Mouse (Mus musculus) limb, embryonic 15.5 days (tissue): ENCODE measurements around the gene Lyg2. TPM values are rescaled to one million over a fixed set of nuclear protein-coding genes. Genes with fewer than 3 reads are reported as not detected.

Experiments used
- ATAC-seq: fragments of 200-750 bp; cut with Nextera tagmentation; 2 replicates; pipeline ENCODE4 v1.8.0; 2017; ENCODE audit warnings: low read depth, moderate TSS enrichment; ENCODE audit not compliant: insufficient number of reproducible peaks, low FRiP score, low TSS enrichment
- H3K27ac ChIP-seq: fragments of 300-500 bp; sonication (generic); 2 replicates; pipeline ENCODE4 v1.5.1; 2015; ENCODE audit warnings: moderate library complexity, mild to moderate bottlenecking, inconsistent platforms
- H3K27me3 ChIP-seq: fragments of 300-500 bp; sonication (generic); 2 replicates; pipeline ENCODE4 v1.6.1; 2015; ENCODE audit warnings: inconsistent platforms
- H3K36me3 ChIP-seq: fragments of 300-500 bp; sonication (generic); 2 replicates; pipeline ENCODE4 v1.6.1; 2015; ENCODE audit warnings: inconsistent platforms
- H3K4me1 ChIP-seq: fragments of 300-500 bp; sonication (generic); 2 replicates; pipeline ENCODE4 v1.6.1; 2015; ENCODE audit warnings: inconsistent platforms
- H3K4me2 ChIP-seq: fragments of 300-500 bp; sonication (generic); 2 replicates; pipeline ENCODE4 v1.6.1; 2015; ENCODE audit warnings: mild to moderate bottlenecking, inconsistent platforms
- H3K4me3 ChIP-seq: fragments of 300-500 bp; sonication (generic); 2 replicates; pipeline ENCODE4 v1.5.1; 2015; ENCODE audit warnings: mild to moderate bottlenecking, inconsistent platforms
- H3K9ac ChIP-seq: fragments of 300-500 bp; sonication (generic); 2 replicates; pipeline ENCODE4 v1.6.1; 2015; ENCODE audit warnings: inconsistent platforms
- H3K9me3 ChIP-seq: fragments of 300-500 bp; sonication (generic); 2 replicates; pipeline ENCODE4 v1.6.1; 2016; ENCODE audit warnings: inconsistent platforms
- WGBS: fragments of 180-500 bp; shearing (Covaris S2); methylation state at CpG from one replicate; pipeline ENCODE4 v1.1.7; 2015; 5-methylcytosine and 5-hydroxymethylcytosine counted together
- polyA plus RNA-seq: library from polyadenylated mRNA; unstranded; fragments of >200 nt; fragmentation: Nextera tagmentation; extraction: Ambion mirVana; gene quantifications from 2 replicates; pipeline ENCODE4 v1.2.1, GENCODE M21; 2015

Gene Lyg2
- polyA plus RNA-seq, 1 experiment from 2014 or later = not detected

DNA sequence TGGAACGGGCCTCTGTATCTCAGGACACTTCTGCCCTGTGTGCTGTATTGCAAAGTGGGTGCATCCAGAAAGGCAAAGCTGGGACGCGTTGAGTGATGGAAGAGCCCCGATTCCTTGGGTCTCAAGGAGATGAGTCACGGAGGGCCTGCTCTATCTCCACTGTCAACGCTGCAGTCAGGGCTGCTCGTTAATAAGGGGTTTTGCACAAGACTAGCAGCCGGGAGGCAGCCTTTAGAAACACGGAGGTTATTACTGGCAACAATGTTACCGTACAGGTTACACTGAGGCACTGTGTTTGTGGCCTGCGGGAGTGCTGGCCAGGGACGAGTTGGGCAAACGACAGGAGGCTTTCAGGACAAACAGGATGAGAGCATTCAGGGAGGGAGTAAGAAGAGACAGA, 1.4 kb upstream of the Lyg2 start:
- ATAC-seq = no peak
- WGBS = 49% methylated on average over 13 of the region's 13 CpGs
- H3K4me1 ChIP-seq = no peaks in the 10 kb centered on the region
- no peak overlapping the region for H3K27ac ChIP-seq
- H3K9ac ChIP-seq = no peak overlapping the region
- peaks cover 4% of the 10 kb centered on the region; the same call in 1 of the 2 replicates for H3K27me3 ChIP-seq
- H3K4me3 ChIP-seq = no peak overlapping the region
- H3K36me3 ChIP-seq = no peaks in the 10 kb centered on the region
- H3K9me3 ChIP-seq = no peaks in the 10 kb centered on the region
- H3K4me2 ChIP-seq = no peak overlapping the region

DNA sequence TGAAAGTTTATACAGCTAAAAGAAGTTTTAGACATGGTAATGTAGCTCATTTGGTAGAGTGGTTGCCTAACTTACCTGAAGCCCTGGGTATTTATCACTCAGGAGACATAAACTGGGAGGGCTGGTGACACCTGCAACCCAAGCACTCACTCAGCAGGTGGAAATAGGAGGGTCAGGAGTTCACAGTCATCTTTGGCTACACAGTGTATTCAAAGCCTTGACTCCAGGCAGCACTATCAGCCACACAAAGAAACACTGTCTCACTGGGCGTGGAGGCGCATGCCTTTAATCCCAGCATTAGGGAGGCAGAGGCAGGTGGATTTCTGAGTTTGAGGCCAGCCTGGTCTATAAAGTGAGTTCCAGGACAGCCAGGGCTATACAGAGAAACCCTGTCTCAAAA, 3.5 kb downstream of the Lyg2 start:
- Histone ChIP-seq H3K4me1 (no peaks in the 10 kb centered on the region), H3K4me2 (no peak overlapping the region), H3K27me3 (peaks cover 4% of the 10 kb centered on the region; the same call in 1 of the 2 replicates), H3K9me3 (no peaks in the 10 kb centered on the region), H3K4me3 (no peak overlapping the region), H3K36me3 (no peaks in the 10 kb centered on the region), H3K27ac (no peak overlapping the region), H3K9ac (no peak overlapping the region)
- ATAC-seq = no peak
- WGBS = 85% methylated on average over 2 of the region's 2 CpGs

DNA sequence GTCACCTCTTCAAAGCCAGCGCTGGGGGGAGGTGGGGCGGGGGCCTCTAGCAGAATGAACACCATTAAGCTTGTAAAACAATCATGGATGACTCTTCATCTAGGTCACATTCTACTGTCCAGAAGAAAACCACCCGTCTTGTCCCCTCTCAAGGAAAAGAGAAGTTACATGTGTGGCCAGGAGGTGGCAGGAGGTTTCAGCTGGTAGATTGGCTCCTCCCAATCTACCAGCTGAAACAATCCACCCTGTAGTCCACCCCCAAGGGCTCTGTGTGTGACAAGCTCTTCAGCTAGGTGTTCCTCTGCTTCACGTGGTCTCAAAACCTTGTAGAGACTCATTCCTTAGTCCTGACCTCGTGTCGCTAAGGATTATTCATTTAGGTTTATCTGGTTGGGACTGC, 13.1 kb downstream of the Lyg2 start:
- Histone ChIP-seq H3K4me1 (no peaks in the 10 kb centered on the region), H3K9me3 (no peaks in the 10 kb centered on the region), H3K27me3 (no peaks in the 10 kb centered on the region), H3K4me2 (no peak overlapping the region), H3K27ac (no peak overlapping the region), H3K4me3 (no peak overlapping the region), H3K9ac (no peak overlapping the region), H3K36me3 (peaks cover 16% of the 10 kb centered on the region)
- WGBS = 33% methylated on average over 6 of the region's 6 CpGs
- no peak for ATAC-seq

DNA sequence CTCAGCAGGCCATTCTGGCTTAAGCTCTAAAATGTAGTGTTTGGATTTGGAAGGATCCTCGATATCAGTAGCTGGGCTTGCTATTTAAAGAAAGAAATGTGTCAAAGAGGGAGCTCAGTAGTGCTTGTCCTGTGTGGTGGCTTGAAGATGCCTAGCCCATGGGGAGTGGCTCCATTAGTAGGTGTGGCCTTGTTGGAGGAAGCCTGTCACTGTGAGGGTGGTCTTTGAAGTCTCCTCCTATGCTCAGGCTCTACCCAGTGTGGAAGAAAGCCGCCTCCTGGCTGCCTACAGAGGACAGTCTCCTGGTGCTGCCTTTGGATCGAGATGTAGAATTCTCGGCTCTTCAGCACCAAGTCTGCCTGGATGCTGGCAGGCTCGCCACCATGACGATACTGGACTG, 16.0 kb downstream of the Lyg2 start:
- peaks cover 41% of the 10 kb centered on the region for H3K36me3 ChIP-seq
- H3K4me2 ChIP-seq = no peak overlapping the region
- no peak overlapping the region for H3K27ac ChIP-seq
- H3K9me3 ChIP-seq = no peaks in the 10 kb centered on the region
- H3K4me1 ChIP-seq = no peaks in the 10 kb centered on the region
- no peaks in the 10 kb centered on the region for H3K27me3 ChIP-seq
- H3K4me3 ChIP-seq = no peak overlapping the region
- no peak for ATAC-seq
- WGBS = 49% methylated on average over 6 of the region's 6 CpGs
- no peak overlapping the region for H3K9ac ChIP-seq

DNA sequence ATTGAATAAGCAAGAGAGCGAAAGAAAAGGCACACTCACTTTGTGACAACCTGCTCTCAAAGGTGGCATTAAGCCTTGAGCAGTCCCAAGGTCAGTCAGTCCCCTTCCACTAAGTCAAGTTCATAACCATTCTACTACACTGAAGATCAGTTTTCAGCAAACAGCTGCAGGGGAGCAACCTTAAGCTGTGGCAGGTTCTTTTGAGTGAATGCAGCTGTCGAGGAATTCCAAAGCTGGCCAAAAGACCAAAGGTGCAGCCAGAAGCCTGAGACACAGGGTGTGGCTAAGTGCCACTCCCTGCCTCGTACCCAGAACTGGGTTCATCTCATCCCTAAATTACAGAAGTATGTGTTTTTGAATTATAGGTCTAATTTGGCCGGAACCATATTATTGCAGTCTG, 16.5 kb downstream of the Lyg2 start:
- H3K27ac ChIP-seq = no peak overlapping the region
- H3K4me1 ChIP-seq = no peaks in the 10 kb centered on the region
- H3K36me3 ChIP-seq = peaks cover 46% of the 10 kb centered on the region
- H3K4me3 ChIP-seq = no peak overlapping the region
- H3K27me3 ChIP-seq = no peaks in the 10 kb centered on the region
- H3K4me2 ChIP-seq = no peak overlapping the region
- WGBS = 66% methylated on average over 4 of the region's 4 CpGs
- H3K9ac ChIP-seq = no peak overlapping the region
- no peak for ATAC-seq
- no peaks in the 10 kb centered on the region for H3K9me3 ChIP-seq

DNA sequence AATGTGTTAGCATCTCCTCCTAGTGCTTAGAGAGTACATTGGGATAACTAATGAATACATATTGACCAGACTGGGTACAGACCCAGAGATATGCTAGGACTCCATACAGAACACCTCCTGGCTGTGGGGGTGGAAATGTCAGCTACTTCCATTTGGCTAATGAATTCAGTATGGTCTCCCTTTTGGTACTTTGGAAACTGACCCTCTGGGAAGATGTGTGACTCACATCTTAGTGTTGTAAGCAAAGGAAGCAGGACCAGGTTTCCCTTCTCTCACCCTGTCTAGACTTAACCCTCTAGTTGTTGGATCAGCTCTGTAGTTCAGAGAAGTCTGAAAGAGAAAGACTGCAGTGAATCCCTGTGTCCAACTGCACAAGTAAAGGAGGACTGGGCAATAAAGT, 21.7 kb downstream of the Lyg2 start:
- no peak overlapping the region for H3K4me2 ChIP-seq
- ATAC-seq = no peak
- H3K9ac ChIP-seq = no peak overlapping the region
- no peaks in the 10 kb centered on the region for H3K27me3 ChIP-seq
- peaks cover 8% of the 10 kb centered on the region for H3K4me1 ChIP-seq
- no peak overlapping the region for H3K4me3 ChIP-seq
- no peaks in the 10 kb centered on the region for H3K9me3 ChIP-seq
- H3K27ac ChIP-seq = no peak overlapping the region
- peaks cover 53% of the 10 kb centered on the region for H3K36me3 ChIP-seq

- Histone ChIP-seq H3K9me3 (no peaks in the 10 kb centered on the region), H3K36me3 (peaks cover 30% of the 10 kb centered on the region), H3K4me3 (peak overlapping the region; percentile 71), H3K4me1 (peaks cover 15% of the 10 kb centered on the region), H3K4me2 (peak overlapping the region; percentile 69), H3K27me3 (no peaks in the 10 kb centered on the region), H3K9ac (no peak overlapping the region), H3K27ac (no peak overlapping the region)
- WGBS = 58% methylated on average over 3 of the region's 3 CpGs
- ATAC-seq = no peak
Measured at GRCm38 (mm10) chr1:37891400-37891799, 24.9 kb downstream of the Lyg2 start.

DNA sequence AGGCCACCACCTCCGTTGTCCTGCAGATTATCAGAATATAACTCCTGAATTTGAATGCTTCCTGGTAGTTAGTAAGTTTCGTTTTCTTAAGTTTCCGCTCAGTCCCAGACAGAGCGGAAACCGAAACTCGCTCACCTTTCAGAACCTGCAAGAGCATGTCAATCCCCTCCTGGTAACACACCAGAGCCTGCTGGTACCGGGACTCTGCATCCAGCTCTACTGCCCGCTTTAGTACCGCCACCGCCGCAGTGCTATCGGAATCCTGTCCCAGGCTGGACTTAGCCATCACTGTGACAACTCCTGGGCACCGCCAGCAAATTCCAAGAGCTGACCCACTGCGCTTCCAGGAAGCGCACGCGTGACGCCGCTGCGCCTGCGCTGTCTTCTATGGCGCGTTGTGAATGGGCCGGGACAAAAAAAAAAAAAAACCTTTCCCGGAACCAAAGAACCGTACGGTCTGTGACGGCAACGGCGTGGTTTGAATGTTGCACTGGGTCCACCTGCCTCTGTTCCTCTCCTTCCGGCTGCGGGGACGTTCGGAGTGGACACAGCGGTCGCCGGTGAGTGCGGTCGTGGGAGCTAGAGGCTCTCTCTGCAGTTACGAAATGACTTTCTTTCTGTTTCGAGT, 26.2 kb downstream of the Lyg2 start, which contains the start of the genes Mitd1 and Mrpl30:
Mitd1 (minus strand) TSS at position 387 of the 628 bp plus-strand sequence.
Mrpl30 (plus strand) TSS at position 453 of the 628 bp plus-strand sequence.
- peak; percentile 84 for ATAC-seq
- no peaks in the 10 kb centered on the region for H3K9me3 ChIP-seq
- H3K36me3 ChIP-seq = peaks cover 20% of the 10 kb centered on the region
- peak within 1 kb of the TSS; percentile 58 for H3K9ac ChIP-seq
- peak within 1 kb of the TSS; percentile 69 for H3K4me2 ChIP-seq
- WGBS = under 1% methylated on average over 41 of the region's 41 CpGs
- peak within 1 kb of the TSS; percentile 89 for H3K27ac ChIP-seq
- peaks cover 15% of the 10 kb centered on the region for H3K4me1 ChIP-seq
- H3K4me3 ChIP-seq = peak within 1 kb of the TSS; percentile 71
- no peaks in the 10 kb centered on the region for H3K27me3 ChIP-seq

DNA sequence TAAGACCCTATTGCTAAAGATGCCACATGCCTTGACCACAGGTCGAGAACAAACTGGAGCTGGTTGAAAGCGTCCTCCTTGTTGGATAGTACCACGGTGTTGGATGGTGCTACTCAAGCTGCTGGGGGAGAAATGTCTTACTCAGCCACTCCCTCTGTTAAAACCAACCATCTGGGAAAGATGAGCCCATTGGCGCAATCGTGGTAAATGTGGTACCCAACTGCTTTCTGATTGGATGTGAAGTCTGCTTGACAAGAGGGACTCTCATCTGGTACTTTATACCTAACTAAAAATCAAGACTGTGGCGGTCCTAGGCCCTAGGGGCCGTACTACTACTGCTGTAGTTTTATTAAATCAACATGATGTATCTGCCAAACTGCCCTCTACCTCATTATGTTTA, 27.1 kb downstream of the Lyg2 start:
- Histone ChIP-seq H3K4me3 (peak overlapping the region; percentile 71), H3K9ac (0 out of 2 replicates have a peak overlapping the region, but pooled peaks have one; percentile 58), H3K4me1 (peaks cover 15% of the 10 kb centered on the region), H3K36me3 (peaks cover 19% of the 10 kb centered on the region), H3K4me2 (peak overlapping the region; percentile 69), H3K27ac (no peak overlapping the region), H3K27me3 (no peaks in the 10 kb centered on the region), H3K9me3 (no peaks in the 10 kb centered on the region)
- WGBS = 78% methylated on average over 7 of the region's 7 CpGs
- ATAC-seq = no peak

GRCm38 (mm10) chr1:37884451-37884850, 31.8 kb downstream of the Lyg2 start:
- ATAC-seq = no peak

GRCm38 (mm10) chr1:37883411-37883810, 32.9 kb downstream of the Lyg2 start:
- Histone ChIP-seq H3K36me3 (peaks cover 58% of the 10 kb centered on the region), H3K27me3 (no peaks in the 10 kb centered on the region), H3K4me3 (no peak overlapping the region), H3K27ac (no peak overlapping the region), H3K9me3 (no peaks in the 10 kb centered on the region), H3K4me1 (no peaks in the 10 kb centered on the region), H3K4me2 (no peak overlapping the region), H3K9ac (no peak overlapping the region)
- ATAC-seq = no peak
- 93% methylated on average over 4 of the region's 4 CpGs for WGBS

More at GRCm38 (mm10) chr1:37884451-37884850, 31.8 kb downstream of the Lyg2 start:
- Histone ChIP-seq H3K27ac (no peak overlapping the region), H3K9me3 (no peaks in the 10 kb centered on the region), H3K4me1 (peaks cover 5% of the 10 kb centered on the region), H3K4me3 (no peak overlapping the region), H3K36me3 (peaks cover 48% of the 10 kb centered on the region), H3K27me3 (no peaks in the 10 kb centered on the region), H3K9ac (no peak overlapping the region), H3K4me2 (no peak overlapping the region)
- WGBS = 80% methylated on average over 4 of the region's 4 CpGs

GRCm38 (mm10) chr1:37877736-37878460, 38.4 kb downstream of the Lyg2 start:
- ATAC-seq = no peak
- Histone ChIP-seq H3K27ac (no peak overlapping the region), H3K4me3 (no peak overlapping the region), H3K36me3 (peaks cover 71% of the 10 kb centered on the region), H3K27me3 (no peaks in the 10 kb centered on the region), H3K4me1 (no peaks in the 10 kb centered on the region), H3K9me3 (no peaks in the 10 kb centered on the region), H3K9ac (no peak overlapping the region), H3K4me2 (no peak overlapping the region)
- 92% methylated on average over 13 of the region's 13 CpGs for WGBS
